Mouse (Mus musculus) midbrain, embryonic 14.5 days (tissue): Measurements from ENCODE around the gene Kcnrg. TPM values are rescaled to one million over a fixed set of nuclear protein-coding genes. Genes with fewer than 3 reads are reported as not detected.
A peak's percentile ranks its signal among the peaks of the same experiment; 100 is the strongest.
"Not testable (repeated sequence)": the region's sequence is repeated elsewhere in the genome, so short reads cannot be mapped to it uniquely, and the experiment has no call there.

Experiments used
- ATAC-seq: fragments of 200-750 bp; cut with Nextera tagmentation; 2 replicates; pipeline ENCODE4 v1.8.0; 2017; ENCODE audit warnings: moderate number of reproducible peaks, moderate library complexity; ENCODE audit not compliant: low FRiP score, low TSS enrichment
- DNase-seq: peaks from one replicate; pipeline ENCODE4 v3.0.0-alpha.2; 2015
- H3K27ac ChIP-seq: fragments of 300-500 bp; sonication (generic); replicated peaks from 2 replicates; pipeline ENCODE4 v1.5.1; 2014; ENCODE audit warnings: mild to moderate bottlenecking, low read depth, low read length, moderate library complexity
- H3K27me3 ChIP-seq: fragments of 300-500 bp; sonication (generic); 2 replicates; pipeline ENCODE4 v1.6.1; 2014; ENCODE audit warnings: low read length, control low read depth, mixed read lengths; ENCODE audit not compliant: control insufficient read depth, insufficient read depth
- H3K36me3 ChIP-seq: fragments of 300-500 bp; sonication (generic); 2 replicates; pipeline ENCODE4 v1.6.1; 2014; ENCODE audit warnings: low read length, control low read depth; ENCODE audit not compliant: control insufficient read depth, insufficient read depth
- H3K4me1 ChIP-seq: fragments of 300-500 bp; sonication (generic); 2 replicates; pipeline ENCODE4 v1.6.1; 2014; ENCODE audit warnings: mild to moderate bottlenecking, antibody characterized with exemption, low read length, control low read depth; ENCODE audit not compliant: control insufficient read depth, insufficient read depth
- H3K4me2 ChIP-seq: fragments of 300-500 bp; sonication (generic); 2 replicates; pipeline ENCODE4 v1.6.1; 2014; ENCODE audit warnings: mild to moderate bottlenecking, low read length, moderate library complexity
- H3K4me3 ChIP-seq: fragments of 300-500 bp; sonication (generic); replicated peaks from 2 replicates; pipeline ENCODE4 v1.5.1; 2014; ENCODE audit warnings: low read depth, low read length
- H3K9ac ChIP-seq: fragments of 300-500 bp; sonication (generic); replicated peaks from 2 replicates; pipeline ENCODE4 v1.6.1; 2014; ENCODE audit warnings: mild to moderate bottlenecking, low read length, moderate library complexity
- H3K9me3 ChIP-seq: fragments of 300-500 bp; sonication (generic); 2 replicates; pipeline ENCODE4 v1.6.1; 2016; ENCODE audit warnings: low read length, control low read depth, mixed read lengths; ENCODE audit not compliant: control insufficient read depth
- WGBS: fragments of 180-500 bp; shearing (Covaris S2); extraction: QIAGEN DNeasy Blood & Tissue Kit; methylation state at CpG from one replicate; pipeline ENCODE4 v1.1.7; 2014; 5-methylcytosine and 5-hydroxymethylcytosine counted together
- polyA plus RNA-seq: library from polyadenylated mRNA; unstranded; fragments of >200 nt; fragmentation: Nextera tagmentation; extraction: Ambion mirVana; gene quantifications from 2 replicates; pipeline ENCODE4 v1.2.1, GENCODE M21; 2014

Gene Kcnrg
- polyA plus RNA-seq, 1 experiment from 2014 or later, result 4.3 TPM

DNA sequence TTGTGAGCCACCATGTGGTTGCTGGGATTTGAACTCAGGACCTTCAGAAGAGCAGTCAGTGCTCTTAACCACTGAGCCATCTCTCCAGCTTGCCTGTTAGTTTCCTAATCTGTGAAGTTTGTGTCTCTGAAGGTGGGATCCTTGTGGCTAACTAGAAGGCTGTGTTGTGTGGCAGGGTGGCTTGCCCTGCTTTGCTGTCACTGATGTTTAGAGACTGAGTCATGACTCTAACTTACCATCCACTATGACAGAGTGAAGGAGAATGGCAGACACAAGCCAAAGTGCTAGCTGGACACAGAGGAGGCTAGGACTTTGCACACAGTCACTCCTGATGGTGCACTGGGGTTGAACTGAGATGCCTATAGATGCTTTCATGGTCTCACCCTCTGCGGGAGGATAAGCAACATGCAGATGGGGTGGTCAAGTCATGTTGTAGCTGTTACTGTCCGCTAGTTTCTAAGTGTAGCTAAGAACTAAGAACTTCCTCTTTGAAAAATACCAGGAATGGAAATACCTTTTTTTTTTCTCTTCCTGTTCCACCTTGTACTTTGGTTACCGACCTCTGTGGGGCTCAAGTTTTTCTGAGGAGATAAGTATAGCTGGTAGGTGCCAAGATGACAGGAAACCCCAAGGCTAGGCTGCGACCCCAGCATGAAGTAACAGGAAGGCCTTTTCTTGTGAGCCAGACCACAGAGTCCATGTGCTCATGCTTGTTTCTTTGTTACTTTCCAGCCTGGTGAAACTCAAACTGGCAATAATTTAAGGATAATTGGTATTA is 17.8 kb upstream of the Kcnrg start:
- 84% methylated on average over 4 of the region's 4 CpGs for WGBS
- no peak overlapping the region for H3K4me2 ChIP-seq
- H3K27ac ChIP-seq, result no peak overlapping the region
- no peak overlapping the region for H3K9ac ChIP-seq
- DNase-seq (no peak), ATAC-seq (no peak)
- H3K4me1 ChIP-seq, result no peaks in the 10 kb centered on the region
- no peaks in the 10 kb centered on the region for H3K9me3 ChIP-seq
- no peaks in the 10 kb centered on the region for H3K36me3 ChIP-seq
- H3K4me3 ChIP-seq, result no peak overlapping the region
- no peaks in the 10 kb centered on the region for H3K27me3 ChIP-seq

DNA sequence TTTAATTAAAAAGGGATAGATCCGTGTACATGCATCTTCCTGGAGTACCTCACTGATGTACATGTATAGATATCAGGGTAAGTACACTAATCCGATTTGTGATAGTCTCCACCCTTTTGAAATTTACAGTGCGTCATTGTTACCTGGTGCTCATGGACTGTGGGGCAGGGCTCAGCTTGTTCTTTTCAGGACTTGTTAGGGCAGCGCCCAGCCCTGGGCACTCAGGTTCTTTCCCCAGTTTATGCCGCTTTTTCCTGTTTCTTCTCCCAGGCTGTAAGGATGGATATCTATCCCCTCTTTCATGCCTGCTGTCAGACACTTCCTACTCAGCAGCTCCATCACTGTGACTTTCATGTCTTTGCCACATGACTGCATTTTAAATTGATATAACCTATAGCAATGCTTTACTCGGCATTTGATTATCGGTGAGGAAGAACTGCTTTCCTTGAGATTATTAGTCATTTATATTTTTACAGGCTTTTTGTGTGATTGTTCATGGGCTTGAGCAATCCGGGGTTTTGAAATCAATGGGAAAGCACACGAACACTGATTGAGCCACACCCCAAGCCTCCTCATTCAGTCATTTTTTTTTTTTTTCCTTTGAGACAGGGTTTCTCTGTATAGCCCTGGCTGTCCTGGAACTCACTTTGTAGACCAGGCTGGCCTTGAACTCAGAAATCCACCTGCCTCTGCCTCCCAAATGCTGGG is 10.4 kb upstream of the Kcnrg start:
- ATAC-seq (no peak), DNase-seq (no peak)
- H3K36me3 ChIP-seq, result no peaks in the 10 kb centered on the region
- no peak overlapping the region for H3K4me2 ChIP-seq
- H3K27me3 ChIP-seq, result no peaks in the 10 kb centered on the region
- peaks cover 17% of the 10 kb centered on the region for H3K4me1 ChIP-seq
- WGBS, result 94% methylated on average over 9 of the region's 9 CpGs
- H3K9me3 ChIP-seq, result no peaks in the 10 kb centered on the region
- no peak overlapping the region for H3K4me3 ChIP-seq
- H3K9ac ChIP-seq, result no peak overlapping the region
- no peak overlapping the region for H3K27ac ChIP-seq

DNA sequence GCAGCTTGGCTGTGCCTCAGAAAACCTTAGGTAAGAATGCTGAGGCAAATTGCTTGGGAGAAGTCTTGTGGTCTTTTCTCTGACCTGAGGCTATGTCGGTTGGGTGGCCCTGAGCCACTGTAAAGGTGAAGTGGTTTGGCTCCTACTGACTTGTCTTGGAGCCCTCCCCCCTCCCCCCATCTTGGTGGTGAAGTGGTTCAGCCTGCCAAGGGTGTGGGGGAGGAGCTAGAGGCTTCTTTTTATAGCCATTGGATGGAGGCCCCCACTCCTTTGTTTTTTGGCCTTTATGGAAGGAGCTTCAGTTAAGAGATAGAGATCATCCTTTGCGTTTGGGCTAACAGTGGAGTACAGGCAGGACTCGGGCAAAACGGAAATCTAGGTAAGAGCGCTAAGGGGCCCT is 9.3 kb upstream of the Kcnrg start, which contains the start of gene Trim13:
Gene Trim13, plus strand, starts transcription at position 280 of the 400 bp plus-strand sequence.
- ATAC-seq (no peak), DNase-seq (no peak)
- H3K36me3 ChIP-seq, result no peaks in the 10 kb centered on the region
- peak within 1 kb of the TSS; percentile 74 for H3K4me3 ChIP-seq
- 60% methylated on average over 5 of the region's 5 CpGs for WGBS
- no peak within 1 kb of the TSS for H3K9ac ChIP-seq
- no peaks in the 10 kb centered on the region for H3K27me3 ChIP-seq
- H3K27ac ChIP-seq, result no peak within 1 kb of the TSS
- H3K4me1 ChIP-seq, result peaks cover 22% of the 10 kb centered on the region
- H3K4me2 ChIP-seq, result peak within 1 kb of the TSS; percentile 67
- no peaks in the 10 kb centered on the region for H3K9me3 ChIP-seq

- Histone ChIP-seq H3K27ac (peak overlapping the region; percentile 80), H3K4me1 (peaks cover 28% of the 10 kb centered on the region), H3K9ac (peak overlapping the region; percentile 78), H3K4me3 (peak overlapping the region; percentile 74), H3K36me3 (peaks cover 5% of the 10 kb centered on the region; the same call in 1 of the 2 replicates), H3K4me2 (peak overlapping the region; percentile 67), H3K27me3 (no peaks in the 10 kb centered on the region), H3K9me3 (no peaks in the 10 kb centered on the region)
- DNase-seq (peak; percentile 92), ATAC-seq (peak; percentile 92)
- WGBS, result 5% methylated on average over 44 of the region's 44 CpGs
These were observed 8.0 kb upstream of the Kcnrg start for GRCm38 (mm10) chr14:61599057-61599806.

DNA sequence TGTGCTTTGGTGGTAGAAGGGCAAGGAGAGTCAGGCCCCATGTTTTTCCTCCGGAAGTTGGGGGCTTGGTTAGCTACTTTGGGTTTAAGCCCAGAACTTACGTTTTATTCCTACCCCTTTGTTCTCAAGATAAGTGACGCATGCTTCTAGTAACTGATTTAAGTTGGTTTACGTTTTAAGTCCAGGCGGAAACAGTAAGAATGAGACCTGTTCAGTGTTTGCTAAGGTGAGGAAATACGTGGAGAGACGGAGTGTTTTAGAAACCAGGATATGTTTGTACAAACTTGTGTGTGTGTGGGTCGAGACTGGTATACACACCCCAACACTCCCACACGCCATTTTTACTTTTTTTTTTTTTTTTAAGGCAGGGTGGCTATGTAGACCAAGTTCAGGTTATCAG is 5.9 kb upstream of the Kcnrg start:
- no peak for ATAC-seq
- Histone ChIP-seq H3K9ac (no peak overlapping the region), H3K4me1 (peaks cover 28% of the 10 kb centered on the region), H3K27me3 (no peaks in the 10 kb centered on the region), H3K4me2 (peak overlapping the region; percentile 67), H3K27ac (no peak overlapping the region), H3K9me3 (no peaks in the 10 kb centered on the region), H3K36me3 (peaks cover 25% of the 10 kb centered on the region), H3K4me3 (no peak overlapping the region)
- 89% methylated on average over 9 of the region's 9 CpGs for WGBS
- DNase-seq, result no peak

DNA sequence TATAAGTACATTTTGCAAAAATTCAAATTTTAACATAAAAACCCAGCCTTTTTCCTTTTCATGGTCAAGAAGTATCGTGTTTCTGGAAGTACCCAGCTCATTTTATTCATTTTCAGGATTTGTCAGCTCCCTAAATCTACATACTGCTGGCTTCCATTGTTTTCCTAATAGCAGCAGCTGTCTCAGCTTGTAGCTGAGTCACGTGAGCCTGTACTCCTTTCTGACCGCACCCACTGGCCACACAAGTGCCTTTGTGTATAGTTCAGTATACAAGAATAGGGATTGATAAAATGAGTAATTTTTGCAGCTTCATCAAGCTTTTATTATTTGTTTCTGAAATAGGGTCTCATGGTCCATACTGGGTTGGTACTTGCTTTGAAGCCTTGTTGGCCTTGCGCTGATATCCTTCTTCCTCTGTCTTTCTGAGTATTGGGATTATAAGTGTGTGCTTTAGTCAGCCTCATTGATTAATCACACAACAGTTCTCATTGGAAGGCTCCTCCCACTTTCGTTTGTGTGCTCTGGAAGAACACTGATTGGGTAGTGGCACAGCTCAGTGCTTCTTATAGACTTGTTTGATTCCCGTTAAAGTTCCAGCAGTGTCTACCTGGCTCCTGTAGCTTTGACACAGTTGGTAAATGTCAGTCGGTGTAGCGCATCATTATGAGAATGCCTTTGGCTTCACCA is 4.0 kb upstream of the Kcnrg start:
- Histone ChIP-seq H3K36me3 (peaks cover 40% of the 10 kb centered on the region), H3K4me3 (no peak overlapping the region), H3K27ac (no peak overlapping the region), H3K27me3 (no peaks in the 10 kb centered on the region), H3K9me3 (no peaks in the 10 kb centered on the region), H3K4me1 (peaks cover 28% of the 10 kb centered on the region), H3K4me2 (peak overlapping the region; percentile 17; the same call in 1 of the 2 replicates), H3K9ac (no peak overlapping the region)
- ATAC-seq (no peak), DNase-seq (peak; percentile 27)
- WGBS, result 63% methylated on average over 8 of the region's 8 CpGs

- 89% methylated on average over 3 of the region's 3 CpGs for WGBS
These were observed 3.2 kb upstream of the Kcnrg start for GRCm38 (mm10) chr14:61604081-61604480.

GRCm38 (mm10) chr14:61606088-61606487 is 1.2 kb upstream of the Kcnrg start:
- not testable (repeated sequence) for ATAC-seq, H3K4me3 ChIP-seq, H3K27ac ChIP-seq, DNase-seq, H3K9me3 ChIP-seq, H3K4me2 ChIP-seq, H3K9ac ChIP-seq, H3K27me3 ChIP-seq
- WGBS, result 89% methylated on average over 2 of the region's 2 CpGs
- Histone ChIP-seq H3K4me1 (peaks cover 18% of the 10 kb centered on the region), H3K36me3 (peaks cover 43% of the 10 kb centered on the region)

More at GRCm38 (mm10) chr14:61604081-61604480, 3.2 kb upstream of the Kcnrg start:
- no peaks in the 10 kb centered on the region for H3K9me3 ChIP-seq
- no peaks in the 10 kb centered on the region for H3K27me3 ChIP-seq
- peaks cover 28% of the 10 kb centered on the region for H3K4me1 ChIP-seq
- peaks cover 43% of the 10 kb centered on the region for H3K36me3 ChIP-seq
- H3K27ac ChIP-seq, result no peak overlapping the region
- no peak for ATAC-seq
- H3K9ac ChIP-seq, result no peak overlapping the region
- no peak for DNase-seq
- H3K4me2 ChIP-seq, result no peak overlapping the region
- H3K4me3 ChIP-seq, result no peak overlapping the region
